Mouse (Mus musculus) cortical plate, adult 2 months (tissue): ENCODE measurements at regions not wholly inside any gene's neighbourhood (a gene's known extent, or its start where the extent isn't known, plus 50 kb on each side); places are given as distances from the start of the nearest gene placed in this dataset.

Source experiments
- H3K27ac ChIP-seq: fragments of 200-500 bp; 2 replicates; pipeline ENCODE4 v1.5.1; 2012; ENCODE audit warnings: low read length, control low read depth, inconsistent platforms; ENCODE audit not compliant: insufficient read depth
- H3K4me1 ChIP-seq: fragments of 200-500 bp; 2 replicates; pipeline ENCODE4 v1.6.1; 2011; ENCODE audit warnings: low read length; ENCODE audit not compliant: control insufficient read depth, insufficient read depth
- H3K4me3 ChIP-seq: fragments of 200-500 bp; 2 replicates; pipeline ENCODE4 v1.5.1; 2011; ENCODE audit warnings: mild to moderate bottlenecking, low read length, control low read depth; ENCODE audit not compliant: insufficient read depth
- CTCF ChIP-seq: fragments of 200-500 bp; IDR thresholded peaks from 2 replicates; pipeline ENCODE4 v1.5.1; 2011; ENCODE audit warnings: mild to moderate bottlenecking, control low read depth, low read length; ENCODE audit not compliant: insufficient read depth; ENCODE audit errors: extremely low read depth
- POLR2A ChIP-seq: fragments of 200-500 bp; IDR thresholded peaks from 2 replicates; pipeline ENCODE4 v1.6.1; 2011; ENCODE audit warnings: mild to moderate bottlenecking, low read length, control low read depth; ENCODE audit not compliant: insufficient read depth; ENCODE audit errors: extremely low read depth

DNA sequence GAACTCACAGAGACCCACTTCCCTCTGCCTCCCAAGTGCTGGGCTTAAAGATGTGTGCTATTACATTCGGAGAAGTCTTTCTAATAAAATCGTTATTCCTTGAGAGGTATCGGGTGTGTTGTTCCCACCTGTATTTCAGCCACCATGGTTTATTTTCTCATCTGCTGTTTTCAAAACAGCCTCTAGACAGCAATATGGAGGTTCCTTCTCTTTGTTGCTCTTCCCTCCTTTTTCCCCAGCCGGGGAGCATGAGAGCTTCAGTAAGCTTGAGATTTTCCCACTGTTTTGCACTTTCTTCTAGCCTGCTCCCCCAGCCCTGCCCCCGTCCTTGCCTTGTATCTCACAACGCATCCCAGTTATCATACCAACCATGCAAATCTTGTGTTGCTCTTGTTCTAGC is 109.5 kb downstream of the Ppp4r2 start:
- Histone ChIP-seq H3K4me3 (no peak overlapping the region), H3K4me1 (no peaks in the 10 kb centered on the region), H3K27ac (no peak overlapping the region)
- TF ChIP-seq POLR2A (no peak), CTCF (no peak)

DNA sequence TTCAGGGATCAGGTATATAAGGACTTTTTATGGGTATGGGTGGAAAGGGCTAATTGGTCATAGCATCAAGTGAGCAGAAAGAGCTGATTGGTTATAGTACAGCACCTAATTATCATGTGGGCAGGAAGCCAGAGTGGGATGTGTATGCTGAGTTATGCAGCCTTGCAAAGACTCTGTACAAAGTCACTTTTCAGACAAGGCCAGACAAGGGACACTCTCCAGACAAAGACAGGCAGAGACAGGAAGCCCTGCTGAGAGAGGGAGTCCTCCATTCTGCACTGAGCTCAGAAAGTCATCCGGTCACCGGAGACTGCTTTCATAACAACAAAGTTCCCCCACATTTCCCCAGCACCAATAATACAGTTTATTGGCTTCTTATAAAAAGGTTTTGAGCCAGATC is 112.4 kb downstream of the Ppp4r2 start:
- TF ChIP-seq CTCF: no peak
- no peak for TF ChIP-seq POLR2A
- Histone ChIP-seq H3K4me3 (no peak overlapping the region), H3K27ac (no peak overlapping the region), H3K4me1 (no peaks in the 10 kb centered on the region)

DNA sequence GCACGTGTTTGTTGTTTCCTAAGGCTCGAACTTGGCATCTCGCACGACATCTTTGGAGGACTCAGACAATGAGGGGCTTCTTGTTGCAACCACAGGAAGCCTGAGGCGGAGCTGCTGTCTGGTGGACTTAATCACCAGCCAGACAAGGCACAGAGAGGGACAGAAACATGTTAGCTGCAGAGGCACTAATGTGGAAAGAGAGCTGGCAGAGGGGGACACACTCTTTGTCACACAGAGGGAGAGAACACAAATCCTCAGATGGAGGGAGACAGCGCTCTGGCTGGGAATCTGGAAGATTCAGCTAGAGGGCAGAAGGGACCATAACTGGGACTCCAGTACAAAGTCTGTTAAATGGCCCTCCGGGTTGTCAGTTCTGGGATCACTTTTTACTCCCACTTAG is 114.9 kb downstream of the Ppp4r2 start:
- TF ChIP-seq POLR2A: no peak
- Histone ChIP-seq H3K4me1 (no peaks in the 10 kb centered on the region), H3K27ac (no peak overlapping the region), H3K4me3 (no peak overlapping the region)

DNA sequence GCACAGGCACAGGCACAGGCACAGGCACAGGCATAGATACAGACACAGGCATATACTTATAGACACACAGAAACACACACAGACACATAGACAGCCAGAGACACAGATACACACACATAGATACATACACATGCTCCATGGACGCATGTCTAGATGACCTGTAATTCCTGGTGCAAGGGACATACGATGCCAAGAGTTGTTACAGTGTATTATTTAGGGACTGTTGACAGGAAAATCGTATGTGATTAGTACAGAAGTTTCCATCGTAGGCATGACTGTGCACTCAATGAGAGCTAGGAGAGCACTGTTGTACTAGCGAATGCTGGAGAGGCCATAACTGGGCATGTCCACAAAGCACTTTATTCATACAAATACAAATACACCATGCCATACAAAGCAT is 118.2 kb downstream of the Ppp4r2 start:
- no peak overlapping the region for H3K4me3 ChIP-seq

DNA sequence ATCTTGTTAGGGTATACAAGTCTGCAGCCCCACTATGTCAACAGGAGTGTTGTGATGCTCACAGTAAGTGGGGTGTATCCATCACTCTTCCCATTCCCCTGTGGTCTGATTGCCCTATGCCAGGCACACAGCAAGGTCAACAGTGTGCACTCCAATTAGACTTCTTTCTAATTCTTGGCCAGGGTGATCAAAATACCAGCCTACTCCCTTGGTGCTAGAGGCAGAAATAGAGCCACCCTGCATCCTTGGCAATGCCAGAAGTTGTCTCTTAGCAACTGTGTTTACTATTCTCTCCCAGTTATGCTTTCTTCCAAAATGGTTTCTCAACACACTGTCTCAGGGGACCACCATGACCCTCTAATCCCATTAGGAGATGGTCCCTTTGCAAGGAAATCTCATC is 119.0 kb downstream of the Ppp4r2 start:
- no peak overlapping the region for H3K27ac ChIP-seq
- TF ChIP-seq POLR2A (no peak), CTCF (no peak)
- no peak overlapping the region for H3K4me3 ChIP-seq
- H3K4me1 ChIP-seq: no peaks in the 10 kb centered on the region

More for the DNA sequence above, 118.2 kb downstream of the Ppp4r2 start:
- no peaks in the 10 kb centered on the region for H3K4me1 ChIP-seq
- TF ChIP-seq CTCF (no peak), POLR2A (no peak)
- no peak overlapping the region for H3K27ac ChIP-seq

DNA sequence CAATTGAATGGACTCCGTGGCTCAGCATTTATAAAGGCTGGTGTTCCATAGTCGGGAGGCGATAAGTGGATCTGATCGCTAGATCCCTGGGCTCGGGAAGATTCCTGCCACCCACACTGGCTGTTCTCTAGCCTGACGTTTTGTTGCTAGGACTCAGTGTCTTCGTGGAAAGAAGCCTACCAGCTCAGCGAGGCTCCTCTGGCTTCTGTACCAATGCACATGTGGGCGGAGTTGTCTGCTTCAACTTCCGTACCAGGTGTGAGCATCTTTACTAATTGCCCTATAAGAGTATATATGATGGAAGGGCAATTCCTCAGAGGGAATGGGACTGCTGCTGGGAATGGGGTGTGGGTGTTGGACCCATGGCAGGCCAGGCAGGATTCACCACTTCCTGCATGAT is 121.1 kb downstream of the Ppp4r2 start:
- Histone ChIP-seq H3K4me1 (no peaks in the 10 kb centered on the region), H3K4me3 (no peak overlapping the region), H3K27ac (no peak overlapping the region)
- no peak for TF ChIP-seq POLR2A
- no peak for TF ChIP-seq CTCF

DNA sequence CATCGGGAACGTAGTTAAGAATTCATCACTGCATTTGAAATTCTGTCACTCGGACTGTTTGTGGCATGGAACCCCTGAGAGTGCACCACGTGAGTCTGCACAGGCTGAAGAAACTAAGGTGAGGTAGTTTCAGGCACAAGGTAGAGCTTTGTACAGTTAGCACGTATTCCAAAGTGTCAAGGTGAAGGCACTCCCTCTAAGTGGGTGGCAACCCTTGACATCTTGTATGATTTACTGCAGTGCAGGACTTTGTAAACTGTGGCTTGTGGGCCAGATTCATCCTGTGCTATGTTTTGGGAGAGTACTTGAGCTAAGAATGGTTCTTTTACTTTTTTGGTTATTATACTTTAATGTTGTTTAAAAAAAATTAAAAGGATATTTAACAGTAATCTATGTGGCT is 133.1 kb downstream of the Ppp4r2 start:
- Histone ChIP-seq H3K4me1 (peaks cover 2% of the 10 kb centered on the region), H3K4me3 (no peak overlapping the region), H3K27ac (no peak overlapping the region)
- TF ChIP-seq POLR2A (no peak), CTCF (no peak)

DNA sequence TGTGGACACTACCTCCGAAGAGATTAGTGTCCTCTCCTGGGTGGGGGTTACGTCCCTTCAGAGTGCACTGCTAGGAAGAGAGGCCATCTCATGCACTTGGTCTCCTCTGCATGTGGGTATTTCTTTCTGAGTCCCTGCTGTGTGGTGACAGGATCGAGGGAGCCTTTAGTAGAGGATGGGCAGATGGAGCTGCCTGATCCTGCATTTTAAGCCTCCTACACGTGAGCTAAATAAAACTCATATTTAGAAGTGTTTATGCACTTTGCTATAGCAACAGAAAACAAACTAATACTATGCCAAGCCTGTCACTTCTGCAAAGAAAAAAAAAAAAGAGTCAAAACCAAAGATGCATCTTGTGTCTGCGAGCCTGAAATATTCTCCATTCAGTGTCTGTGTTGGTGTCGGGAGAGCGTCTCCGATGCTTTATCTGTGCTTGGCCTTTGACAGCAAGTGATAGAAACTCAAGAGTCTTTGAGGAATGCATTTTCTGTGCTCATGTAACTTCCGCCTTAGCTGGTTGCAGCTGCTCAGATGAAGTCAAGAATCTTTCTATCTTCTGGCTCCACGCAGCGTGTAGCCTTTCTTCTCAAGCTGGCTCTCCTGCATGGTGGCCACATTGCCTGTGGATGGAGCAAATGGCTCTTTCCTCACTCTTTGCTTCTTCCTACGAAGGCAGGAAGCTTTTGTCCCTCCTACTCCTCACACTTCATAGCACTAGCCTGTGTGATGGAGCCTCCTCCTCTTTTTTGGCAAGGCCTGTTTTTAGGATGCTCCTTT is 134.8 kb downstream of the Ppp4r2 start:
- Histone ChIP-seq H3K4me3 (no peak overlapping the region), H3K4me1 (peaks cover 2% of the 10 kb centered on the region), H3K27ac (no peak overlapping the region)
- TF ChIP-seq POLR2A (no peak), CTCF (no peak)

DNA sequence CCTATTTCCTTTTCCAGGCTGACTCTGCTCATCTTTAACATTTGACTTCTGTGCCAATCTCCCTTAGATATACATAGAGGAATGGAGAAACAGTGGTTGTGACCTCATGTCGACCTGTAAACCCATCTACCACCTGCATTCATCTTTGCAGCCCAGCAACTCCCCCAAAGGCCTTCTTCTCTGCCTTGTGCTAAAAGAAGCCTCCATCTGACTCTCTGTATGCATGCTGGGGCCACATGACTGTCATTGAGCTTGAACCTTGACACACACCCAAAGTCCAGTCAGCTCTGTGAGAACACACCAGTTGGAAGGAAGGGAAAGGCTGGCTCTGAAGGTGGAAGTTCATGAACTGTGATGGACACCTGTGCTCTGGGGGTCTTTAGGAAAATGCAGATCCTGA is 135.5 kb downstream of the Ppp4r2 start:
- Histone ChIP-seq H3K27ac (no peak overlapping the region; the same call in 1 of the 2 replicates), H3K4me3 (no peak overlapping the region), H3K4me1 (peaks cover 2% of the 10 kb centered on the region)
- TF ChIP-seq POLR2A: no peak
- no peak for TF ChIP-seq CTCF

DNA sequence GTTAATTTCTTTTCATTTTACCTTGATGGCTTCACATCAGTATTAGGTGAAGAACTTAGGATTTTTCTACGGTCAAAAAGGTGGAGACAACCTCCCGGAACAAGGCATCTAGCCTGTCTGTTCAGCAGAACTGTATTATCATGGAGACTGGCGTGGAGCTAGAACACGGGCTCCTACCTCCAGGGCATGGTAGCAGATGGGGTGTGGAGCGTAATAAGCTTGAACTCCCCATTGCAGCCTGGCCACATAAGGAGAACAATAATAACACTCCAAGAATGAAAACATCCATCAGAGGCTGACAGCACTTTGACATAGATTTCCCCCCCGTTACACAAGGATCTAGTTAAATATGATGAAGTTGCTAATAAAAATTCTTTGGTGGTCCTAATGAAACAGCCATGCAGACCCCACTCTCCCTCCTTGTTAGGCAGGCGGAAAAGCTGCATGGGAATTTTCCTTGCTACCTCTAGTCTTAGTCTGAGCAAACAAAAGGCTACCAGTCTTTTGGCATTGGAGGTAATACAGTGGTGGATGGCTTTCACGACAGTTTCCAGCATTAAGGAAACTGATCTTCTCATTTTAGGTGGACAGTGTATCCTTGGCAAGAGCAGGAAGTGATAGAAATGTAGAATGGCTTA is 137.5 kb downstream of the Ppp4r2 start:
- Histone ChIP-seq H3K4me1 (peaks cover 2% of the 10 kb centered on the region), H3K4me3 (no peak overlapping the region), H3K27ac (no peak overlapping the region)
- TF ChIP-seq CTCF (no peak), POLR2A (no peak)
